Mouse (Mus musculus): ENCODE measurements around the gene Ppp1r21.

Ppp1r21 gene

GRCm38 (mm10) chr17:88574811-88575210 lies 44.9 kb downstream of the Ppp1r21 start:
- no peak for DNase-seq (ENCODE audit: low read depth, low spot score)

- DNase-seq (ENCODE audit: low read depth, low spot score): no peak
Measured at GRCm38 (mm10) chr17:88578522-88579242, 48.8 kb downstream of the Ppp1r21 start.

- no peak for DNase-seq (ENCODE audit: low read depth, low spot score)
Measured at GRCm38 (mm10) chr17:88580556-88580955, 50.6 kb downstream of the Ppp1r21 start.

GRCm38 (mm10) chr17:88581511-88582021 lies 51.6 kb downstream of the Ppp1r21 start:
- DNase-seq (ENCODE audit: low read depth, low spot score): no peak

- DNase-seq (ENCODE audit: low read depth, low spot score): no peak
Measured at GRCm38 (mm10) chr17:88582999-88583398, 53.1 kb downstream of the Ppp1r21 start.

GRCm38 (mm10) chr17:88583411-88583810 lies 53.5 kb downstream of the Ppp1r21 start:
- DNase-seq (ENCODE audit: low read depth, low spot score): no peak

- no peak for DNase-seq (ENCODE audit: low read depth, low spot score)
Measured at GRCm38 (mm10) chr17:88587371-88587770, 57.5 kb downstream of the Ppp1r21 start.

GRCm38 (mm10) chr17:88588228-88588627 lies 58.3 kb downstream of the Ppp1r21 start:
- DNase-seq (ENCODE audit: low read depth, low spot score): no peak

- no peak for DNase-seq (ENCODE audit: low read depth, low spot score)
Measured at GRCm38 (mm10) chr17:88590251-88590650, 60.3 kb downstream of the Ppp1r21 start.

- DNase-seq (ENCODE audit: low read depth, low spot score): no peak
Measured at GRCm38 (mm10) chr17:88595071-88595470, 65.2 kb downstream of the Ppp1r21 start.

- DNase-seq (ENCODE audit: low read depth, low spot score): no peak
Measured at GRCm38 (mm10) chr17:88596068-88596467, 66.2 kb downstream of the Ppp1r21 start.

- DNase-seq (ENCODE audit: low read depth, low spot score): no peak
Measured at GRCm38 (mm10) chr17:88596544-88597221, 66.8 kb downstream of the Ppp1r21 start.

GRCm38 (mm10) chr17:88597222-88598055 lies 67.5 kb downstream of the Ppp1r21 start, which contains the start of gene Ston1:
Gene Ston1, plus strand, starts transcription at chr17:88597684.
- peak; percentile 92 for DNase-seq (ENCODE audit: low read depth, low spot score)

GRCm38 (mm10) chr17:88598056-88598420 lies 68.1 kb downstream of the Ppp1r21 start:
- DNase-seq (ENCODE audit: low read depth, low spot score): peak; percentile 41

GRCm38 (mm10) chr17:88598570-88599368 lies 68.9 kb downstream of the Ppp1r21 start:
- DNase-seq (ENCODE audit: low read depth, low spot score): no peak

- no peak for DNase-seq (ENCODE audit: low read depth, low spot score)
Measured at GRCm38 (mm10) chr17:88600492-88601026, 70.6 kb downstream of the Ppp1r21 start.

GRCm38 (mm10) chr17:88603943-88604342 lies 74.0 kb downstream of the Ppp1r21 start:
- no peak for DNase-seq (ENCODE audit: low read depth, low spot score)

GRCm38 (mm10) chr17:88606056-88606455 lies 76.1 kb downstream of the Ppp1r21 start:
- DNase-seq (ENCODE audit: low read depth, low spot score): no peak

GRCm38 (mm10) chr17:88609361-88609760 lies 79.4 kb downstream of the Ppp1r21 start:
- peak; percentile 88 for DNase-seq (ENCODE audit: low read depth, low spot score)

GRCm38 (mm10) chr17:88611057-88611456 lies 81.1 kb downstream of the Ppp1r21 start:
- no peak for DNase-seq (ENCODE audit: low read depth, low spot score)

- DNase-seq (ENCODE audit: low read depth, low spot score): peak; percentile 75
Measured at GRCm38 (mm10) chr17:88613172-88613571, 83.3 kb downstream of the Ppp1r21 start.
